Mouse (Mus musculus): ENCODE data around the gene Pttg1ip.

GRCm38 (mm10) chr10:77604111-77604510 lies 22.6 kb downstream of the Pttg1ip start:
- TF ChIP-seq CTCF (IDR thresholded peaks at IDR 0.05; ENCODE audit: control insufficient read depth, insufficient read depth, insufficient read length) (no peak), MYOG (IDR thresholded peaks at IDR 0.05; ENCODE audit: control insufficient read depth, extremely low read depth, insufficient read length) (no peak), MAX (IDR thresholded peaks at IDR 0.05) (no peak), USF1 (IDR thresholded peaks at IDR 0.05; ENCODE audit: low read depth) (no peak), CEBPB (IDR thresholded peaks at IDR 0.05; ENCODE audit: low read depth) (no peak), MYOD1 (IDR thresholded peaks at IDR 0.05; ENCODE audit: control insufficient read depth, insufficient read length, low read depth) (no peak)
